Mouse (Mus musculus) layer of hippocampus, adult 9-10 months (tissue): ENCODE measurements at regions not wholly inside any gene's neighbourhood (a gene's known extent, or its start where the extent isn't known, plus 50 kb on each side); places are given as distances from the start of the nearest gene placed in this dataset.

Experiments used
- DNase-seq: peaks from one replicate; pipeline ENCODE4 v3.0.0; 2022; ENCODE audit warnings: low spot score

GRCm38 (mm10) chr15:50423082-50423665 lies 3461.5 kb upstream of the Gm7489 start:
- DNase-seq, result peak; percentile 4

- no peak for DNase-seq
Measured at GRCm38 (mm10) chr15:50449604-50450003, 3435.1 kb upstream of the Gm7489 start.

GRCm38 (mm10) chr15:50472626-50473025 lies 3412.1 kb upstream of the Gm7489 start:
- no peak for DNase-seq

GRCm38 (mm10) chr15:50498716-50499115 lies 3386.0 kb upstream of the Gm7489 start:
- no peak for DNase-seq

- no peak for DNase-seq
Measured at GRCm38 (mm10) chr15:50507999-50508624, 3376.6 kb upstream of the Gm7489 start.

- DNase-seq, result no peak
Measured at GRCm38 (mm10) chr15:50513036-50513435, 3371.7 kb upstream of the Gm7489 start.

GRCm38 (mm10) chr15:50524841-50525240 lies 3359.9 kb upstream of the Gm7489 start:
- no peak for DNase-seq

GRCm38 (mm10) chr15:50534490-50534889 lies 3350.2 kb upstream of the Gm7489 start:
- DNase-seq, result no peak

- DNase-seq, result no peak
Measured at GRCm38 (mm10) chr15:50563611-50564010, 3321.1 kb upstream of the Gm7489 start.

GRCm38 (mm10) chr15:50580811-50581210 lies 3303.9 kb upstream of the Gm7489 start:
- DNase-seq, result no peak

- DNase-seq, result no peak
Measured at GRCm38 (mm10) chr15:50583951-50584350, 3300.8 kb upstream of the Gm7489 start.

GRCm38 (mm10) chr15:50585496-50585895 lies 3299.2 kb upstream of the Gm7489 start:
- no peak for DNase-seq
